Comparison of ENCODE assay signal across 9 mouse cellular contexts in the genomic region with DNA sequence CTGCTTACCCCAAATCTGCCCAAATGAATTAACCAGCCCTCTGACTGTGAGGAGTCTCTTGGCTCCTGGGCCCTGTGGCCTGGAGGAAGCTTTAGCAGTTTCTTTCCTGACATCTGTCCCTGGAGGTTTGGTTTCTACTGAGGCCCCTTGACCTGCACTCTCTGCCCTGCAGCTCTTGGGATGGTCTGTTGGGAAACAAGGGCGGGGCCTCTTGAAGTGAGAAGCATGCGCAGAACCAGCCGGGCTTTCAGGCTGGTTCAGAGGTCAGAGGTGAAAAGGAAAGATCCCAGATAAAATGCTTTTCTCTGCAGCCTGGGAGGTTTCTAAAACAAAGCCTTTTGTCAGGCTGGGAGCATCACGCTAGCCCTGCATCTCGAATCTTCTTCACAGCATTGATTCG.
DNase-seq lines count a peak whose midpoint lies in the region; ATAC-seq and TF ChIP-seq lines count a peak whose summit lies in the region.
"Had no signal": no experiment of that assay in that cellular context is flagged by ENCODE, and none has a peak within 500 bp of the region (broad histone marks: within the 10 kb centered on the region; RNA-seq: fewer than 3 reads in every experiment).

No protein-coding gene starts in this region.

- in situ Hi-C loops in ES-E14 (cut with MboI; ENCODE audit: low sequenced_read_pairs in 2 of 2, unreplicated experiment in 2 of 2) = no loop called here

- H3K4me2 ChIP-seq in hindbrain, embryonic 11.5 days (replicated peaks; ENCODE audit: low read depth, low read length) = no peak overlapping the region
- no peak overlapping the region for H3K4me2 ChIP-seq in hindbrain, embryonic 12.5 days (replicated peaks)
- H3K4me2 ChIP-seq in liver, postnatal 0 days (ENCODE audit: low read depth, low read length) = peak overlapping the region; percentile 26; the same call in 1 of the 2 replicates

- WGBS in hindbrain, embryonic 11.5 days = 4% methylated on average over 6 of the region's 6 CpGs
- 10% methylated on average over 6 of the region's 6 CpGs for WGBS in hindbrain, embryonic 12.5 days
- 21% methylated on average over 6 of the region's 6 CpGs for WGBS in liver, postnatal 0 days (ENCODE audit: insufficient replicate concordance)

- ATAC-seq in hindbrain, embryonic 11.5 days (ENCODE audit: low FRiP score) = peak; percentile 51; the same call in 1 of the 2 replicates
- no peak for ATAC-seq in hindbrain, embryonic 12.5 days (ENCODE audit: low FRiP score)
- no peak for ATAC-seq in liver, postnatal 0 days
- ATAC-seq: midbrain, embryonic 16.5 days had no signal

- TF ChIP-seq CTCF in liver, postnatal 0 days (IDR thresholded peaks at IDR 0.05; ENCODE audit: low read depth) = no peak
- no peak for TF ChIP-seq CTCF in left cerebral cortex, adult 2 months (IDR thresholded peaks at IDR 0.05)

- intact Hi-C loops in left cerebral cortex, adult 2 months (cut with DNase I) = no loop called here

- no peak overlapping the region for H3K27ac ChIP-seq in hindbrain, embryonic 11.5 days (ENCODE audit: low read depth, low read length)
- H3K27ac ChIP-seq in hindbrain, embryonic 12.5 days = no peak overlapping the region
- H3K27ac ChIP-seq in ES-E14 (ENCODE audit: insufficient read depth, low read depth, low read length, poor library complexity, severe bottlenecking) = peak overlapping the region; percentile 67; the same call in 1 of the 2 replicates
- peak overlapping the region; percentile 31; the same call in 1 of the 2 replicates for H3K27ac ChIP-seq in brown adipose tissue, adult 24 weeks (replicated peaks; ENCODE audit: low read depth, low read length)
- no peak overlapping the region for H3K27ac ChIP-seq in liver, postnatal 0 days (ENCODE audit: low read depth)
- no peak overlapping the region for H3K27ac ChIP-seq in left cerebral cortex, adult 2 months

- H3K36me3 ChIP-seq in hindbrain, embryonic 11.5 days (ENCODE audit: control insufficient read depth, insufficient read depth, low read length) = no peaks in the 10 kb centered on the region
- H3K36me3 ChIP-seq in hindbrain, embryonic 12.5 days = no peaks in the 10 kb centered on the region
- no peaks in the 10 kb centered on the region for H3K36me3 ChIP-seq in ES-E14 (ENCODE audit: control insufficient read depth, insufficient read depth, low read length, poor library complexity, severe bottlenecking)
- H3K36me3 ChIP-seq in liver, postnatal 0 days (replicated peaks; ENCODE audit: insufficient read depth, low read length) = no peaks in the 10 kb centered on the region

- no peaks in the 10 kb centered on the region for H3K9me3 ChIP-seq in hindbrain, embryonic 11.5 days (ENCODE audit: control insufficient read depth, low read length)
- no peaks in the 10 kb centered on the region for H3K9me3 ChIP-seq in hindbrain, embryonic 12.5 days (replicated peaks)
- no peaks in the 10 kb centered on the region for H3K9me3 ChIP-seq in ES-E14 (ENCODE audit: control insufficient read depth, insufficient read depth, low read depth, low read length)
- H3K9me3 ChIP-seq in liver, postnatal 0 days (ENCODE audit: low read length) = no peaks in the 10 kb centered on the region

- no peak overlapping the region for H3K4me3 ChIP-seq in hindbrain, embryonic 11.5 days (ENCODE audit: low read depth, low read length)
- no peak overlapping the region for H3K4me3 ChIP-seq in hindbrain, embryonic 12.5 days
- H3K4me3 ChIP-seq in ES-E14 (ENCODE audit: insufficient read depth in 1 of 2, low read depth in 1 of 2, low read length in 2 of 2, poor library complexity in 1 of 2, severe bottlenecking in 1 of 2) = peak overlapping the region; percentile 49 to 58
- peak overlapping the region; percentile 45 for H3K4me3 ChIP-seq in brown adipose tissue, adult 24 weeks (ENCODE audit: insufficient read depth, low read depth, low read length)
- no peak overlapping the region for H3K4me3 ChIP-seq in liver, postnatal 0 days (ENCODE audit: low read depth, low read length)
- H3K4me3 ChIP-seq in left cerebral cortex, adult 2 months = no peak overlapping the region

- peak; percentile 62 for DNase-seq in hindbrain, embryonic 11.5 days (ENCODE audit: low spot score)
- DNase-seq in ES-E14 (ENCODE audit: low read depth, low spot score) (peak; percentile 65), MN1 (ENCODE audit: low spot score) (no peak)
- peak; percentile 24 for DNase-seq in liver, postnatal 0 days
- DNase-seq in left cerebral cortex, adult 2 months (ENCODE audit: extremely low spot score in 1 of 2, low spot score in 2 of 2) = no peak
- DNase-seq: heart, postnatal 10 days had no signal

- 0 out of 2 replicates have a peak overlapping the region, but pooled peaks have one; percentile 2 for H3K9ac ChIP-seq in hindbrain, embryonic 11.5 days (ENCODE audit: low read depth, low read length)
- H3K9ac ChIP-seq in hindbrain, embryonic 12.5 days = no peak overlapping the region
- H3K9ac ChIP-seq in ES-E14 (ENCODE audit: insufficient read depth, low read depth, low read length, poor library complexity, severe bottlenecking) = peak overlapping the region; percentile 48; the same call in 1 of the 2 replicates
- H3K9ac ChIP-seq in liver, postnatal 0 days (replicated peaks) = no peak overlapping the region

- H3K27me3 ChIP-seq in hindbrain, embryonic 11.5 days (ENCODE audit: control insufficient read depth, insufficient read depth, low read length) = no peaks in the 10 kb centered on the region
- peaks cover 12% of the 10 kb centered on the region; the same call in 1 of the 2 replicates for H3K27me3 ChIP-seq in hindbrain, embryonic 12.5 days
- H3K27me3 ChIP-seq in liver, postnatal 0 days (ENCODE audit: insufficient read depth, low read length) = peaks cover 37% of the 10 kb centered on the region

- no peaks in the 10 kb centered on the region; the same call in 1 of the 2 replicates for H3K4me1 ChIP-seq in hindbrain, embryonic 11.5 days (replicated peaks; ENCODE audit: control insufficient read depth, insufficient read depth, low read length)
- peaks cover 22% of the 10 kb centered on the region for H3K4me1 ChIP-seq in hindbrain, embryonic 12.5 days
- peaks cover 5 to 18% of the 10 kb centered on the region in 2 experiments; a peak in 3 of 4 replicates for H3K4me1 ChIP-seq in ES-E14 (ENCODE audit: control insufficient read depth in 2 of 2, insufficient read depth in 2 of 2, low read length in 2 of 2, poor library complexity in 1 of 2)
- H3K4me1 ChIP-seq in brown adipose tissue, adult 24 weeks (ENCODE audit: control insufficient read depth, insufficient read depth, insufficient read length, low read length) = no peaks in the 10 kb centered on the region; the same call in 1 of the 2 replicates
- H3K4me1 ChIP-seq in liver, postnatal 0 days (ENCODE audit: insufficient read depth) = no peaks in the 10 kb centered on the region

- TF ChIP-seq EP300 in liver, postnatal 0 days (IDR thresholded peaks at IDR 0.05; ENCODE audit: low read depth) = no peak

TF ChIP-seq in ES-E14, 5 proteins besides CTCF, POLR2A, EP300 and RAD21:
- no peak for TF ChIP-seq HCFC1 (IDR thresholded peaks at IDR 0.05; ENCODE audit: borderline replicate concordance, insufficient read depth, low read length)
- no peak for TF ChIP-seq MAFK (IDR thresholded peaks at IDR 0.05; ENCODE audit: insufficient read depth, low read depth, low read length)
- TF ChIP-seq ZC3H11A (IDR thresholded peaks at IDR 0.05; ENCODE audit: borderline replicate concordance, low read depth, low read length) = no peak
- TF ChIP-seq ZNF384 (IDR thresholded peaks at IDR 0.05; ENCODE audit: low read depth, low read length) = no peak
- TF ChIP-seq CHD2 (IDR thresholded peaks at IDR 0.05; ENCODE audit: low read depth, low read length) = no peak

Comparison
In these comparisons a context has a peak if more than half of its experiments do, and no peak if none do; other contexts are left out.
1. H3K9ac ChIP-seq: peak in hindbrain, embryonic 11.5 days (single experiment) and ES-E14 (single experiment); none in hindbrain, embryonic 12.5 days (single experiment) and liver, postnatal 0 days (single experiment).
2. DNase-seq: peak in hindbrain, embryonic 11.5 days (single experiment), ES-E14 (single experiment) and liver, postnatal 0 days (single experiment); none in left cerebral cortex, adult 2 months (0 of 2) and MN1 (single experiment).
3. H3K27ac ChIP-seq: peak in ES-E14 (single experiment) and brown adipose tissue, adult 24 weeks (single experiment); none in hindbrain, embryonic 11.5 days (single experiment), hindbrain, embryonic 12.5 days (single experiment), liver, postnatal 0 days (single experiment) and left cerebral cortex, adult 2 months (single experiment).
4. H3K4me3 ChIP-seq: peak in ES-E14 (2 of 2) and brown adipose tissue, adult 24 weeks (single experiment); none in hindbrain, embryonic 11.5 days (single experiment), hindbrain, embryonic 12.5 days (single experiment), liver, postnatal 0 days (single experiment) and left cerebral cortex, adult 2 months (single experiment).